Mouse (Mus musculus) erythroblast, embryonic 14.5 days (primary cell): ENCODE data around the gene Serp2. TPM values are rescaled to one million over a fixed set of nuclear protein-coding genes. Genes with fewer than 3 reads are reported as not detected.
A peak's percentile ranks its signal among the peaks of the same experiment; 100 is the strongest.
"Not testable (repeated sequence)": the region's sequence is repeated elsewhere in the genome, so short reads cannot be mapped to it uniquely, and the experiment has no call there.

Experiments used
- H3K27me3 ChIP-seq: 2 replicates; pipeline ENCODE4 v1.6.1; 2012; ENCODE audit warnings: inconsistent platforms; ENCODE audit not compliant: control insufficient read depth
- H3K36me3 ChIP-seq: 2 replicates; pipeline ENCODE4 v1.6.1; 2012; ENCODE audit warnings: mild to moderate bottlenecking, inconsistent platforms; ENCODE audit not compliant: control insufficient read depth
- H3K4me1 ChIP-seq: 2 replicates; pipeline ENCODE4 v1.6.1; 2012; ENCODE audit warnings: inconsistent platforms; ENCODE audit not compliant: control insufficient read depth
- H3K4me3 ChIP-seq: replicated peaks from 2 replicates; pipeline ENCODE3; 2012; ENCODE audit warnings: moderate library complexity, mild to moderate bottlenecking, inconsistent platforms
- H3K9me3 ChIP-seq: 2 replicates; pipeline ENCODE4 v1.6.1; 2012; ENCODE audit warnings: low read length, inconsistent platforms, mixed read lengths; ENCODE audit not compliant: control insufficient read depth
- GATA1 ChIP-seq: IDR thresholded peaks from 2 replicates; pipeline ENCODE4 v1.6.1; 2012; ENCODE audit warnings: low read length, inconsistent platforms, mixed read lengths
- TAL1 ChIP-seq: IDR thresholded peaks from 3 replicates; pipeline ENCODE4 v1.6.1; 2012; ENCODE audit warnings: low read length, inconsistent platforms, mixed read lengths
- polyA plus RNA-seq: library from polyadenylated mRNA; stranded (reverse); fragments of >175 nt; gene quantifications from 2 replicates; pipeline ENCODE4 v1.2.3, GENCODE M21; 2012

Gene Serp2
- polyA plus RNA-seq, 1 experiment: 0.07 TPM

DNA sequence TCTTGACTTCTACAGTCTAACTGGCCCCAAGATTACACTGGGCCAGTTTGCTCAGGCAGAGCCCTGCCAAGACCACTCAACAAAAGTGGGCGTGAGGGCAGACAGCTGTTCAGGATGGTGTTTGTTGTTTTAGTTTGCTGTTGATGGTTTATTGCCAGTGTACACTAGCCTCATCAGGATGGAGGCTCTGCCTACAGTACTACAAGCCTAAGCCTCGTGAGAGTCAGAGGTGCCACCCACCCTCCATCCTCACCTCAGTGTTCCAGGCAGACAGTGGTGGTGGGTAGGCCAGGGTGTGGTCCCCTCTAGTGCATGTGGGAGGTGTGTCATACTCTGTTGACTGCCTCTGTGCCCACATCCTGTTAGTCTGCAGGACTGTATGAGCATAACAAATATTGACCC is 23.0 kb upstream of the Serp2 start:
- H3K4me1 ChIP-seq: peaks cover 10% of the 10 kb centered on the region
- no peak overlapping the region for H3K4me3 ChIP-seq
- no peaks in the 10 kb centered on the region for H3K27me3 ChIP-seq
- H3K36me3 ChIP-seq: no peaks in the 10 kb centered on the region
- no peak for TF ChIP-seq GATA1
- TF ChIP-seq TAL1: no peak
- no peaks in the 10 kb centered on the region for H3K9me3 ChIP-seq

DNA sequence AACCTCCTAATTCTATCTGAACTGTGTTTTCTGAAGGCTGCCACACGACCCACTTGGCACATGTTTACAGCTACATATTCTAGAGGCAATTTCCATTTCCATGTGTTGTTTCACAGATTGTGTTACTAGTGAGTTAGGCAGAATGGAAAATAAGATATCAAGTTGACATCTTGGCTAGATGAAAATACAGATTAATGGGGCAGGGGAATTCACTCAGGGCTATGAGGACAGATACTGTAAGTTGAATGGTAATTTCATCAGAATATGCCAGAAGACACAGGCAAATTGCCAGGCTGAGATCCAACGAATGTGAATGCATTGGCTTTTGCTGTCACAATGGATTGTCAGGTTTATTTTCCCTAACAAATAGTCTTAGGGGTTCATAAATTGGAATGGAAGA is 21.2 kb upstream of the Serp2 start:
- Histone ChIP-seq H3K4me3 (no peak overlapping the region), H3K9me3 (no peaks in the 10 kb centered on the region), H3K27me3 (no peaks in the 10 kb centered on the region), H3K4me1 (peaks cover 3% of the 10 kb centered on the region; the same call in 1 of the 2 replicates), H3K36me3 (no peaks in the 10 kb centered on the region)
- TF ChIP-seq TAL1 (no peak), GATA1 (no peak)

DNA sequence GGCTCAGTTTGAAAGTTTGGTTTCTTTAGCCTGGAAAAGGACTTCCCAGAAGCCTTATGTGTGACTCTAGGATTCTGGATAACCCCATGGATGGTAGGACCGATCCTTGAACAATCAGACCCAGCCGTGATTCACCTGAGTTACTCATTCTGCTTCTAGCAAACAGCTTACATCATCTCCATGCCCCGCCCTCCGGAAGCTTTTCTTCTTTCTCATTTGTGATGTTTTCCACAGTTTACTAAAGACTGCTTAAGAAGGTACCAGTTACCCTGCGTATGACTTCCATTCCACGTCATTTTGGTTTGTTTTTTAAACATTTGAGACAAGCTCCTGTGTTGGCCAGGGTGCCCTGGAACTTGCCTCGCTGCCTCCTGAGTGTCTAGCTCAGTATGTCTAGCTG is 13.6 kb upstream of the Serp2 start:
- H3K4me3 ChIP-seq: no peak overlapping the region
- no peaks in the 10 kb centered on the region for H3K9me3 ChIP-seq
- H3K36me3 ChIP-seq: no peaks in the 10 kb centered on the region
- H3K4me1 ChIP-seq: peaks cover 44% of the 10 kb centered on the region
- TF ChIP-seq TAL1 (no peak), GATA1 (no peak)
- H3K27me3 ChIP-seq: no peaks in the 10 kb centered on the region

DNA sequence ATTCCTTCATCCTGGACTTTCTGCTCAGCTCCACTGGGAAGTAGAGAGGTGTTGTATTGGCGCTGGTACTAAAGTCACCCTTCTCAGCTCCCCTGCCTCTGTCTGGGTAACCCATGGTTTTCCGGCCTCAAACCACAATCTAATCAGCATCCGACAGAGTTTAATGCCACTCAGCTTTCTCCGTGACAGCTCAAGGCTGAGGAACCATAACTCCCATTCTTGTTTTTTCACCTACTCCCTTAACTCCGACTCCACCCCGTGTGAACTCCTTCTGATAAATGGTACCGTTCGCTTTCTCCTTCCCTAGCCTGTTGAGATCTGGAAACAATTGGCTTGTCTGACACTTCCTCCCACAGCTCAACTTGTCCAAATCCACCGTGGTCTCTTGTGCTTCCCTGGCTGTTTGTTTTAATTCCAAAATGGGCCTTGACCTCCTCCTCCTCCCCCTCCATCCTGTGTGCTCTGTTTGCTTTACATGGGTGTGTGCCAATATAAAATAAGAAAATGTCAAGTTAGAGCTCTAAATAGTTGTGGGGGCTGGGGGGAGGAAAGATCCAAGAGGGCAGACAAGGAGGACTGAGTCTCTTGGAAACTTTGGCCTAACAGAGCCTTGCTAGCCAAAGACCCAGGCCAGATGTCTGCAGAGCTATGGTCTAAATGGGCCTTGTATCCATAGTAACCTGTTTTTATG is 12.7 kb upstream of the Serp2 start:
- no peaks in the 10 kb centered on the region for H3K36me3 ChIP-seq
- peak overlapping the region; percentile 52 for H3K4me3 ChIP-seq
- no peaks in the 10 kb centered on the region for H3K27me3 ChIP-seq
- H3K4me1 ChIP-seq: peaks cover 44% of the 10 kb centered on the region
- TF ChIP-seq GATA1 (no peak), TAL1 (no peak)
- H3K9me3 ChIP-seq: no peaks in the 10 kb centered on the region

DNA sequence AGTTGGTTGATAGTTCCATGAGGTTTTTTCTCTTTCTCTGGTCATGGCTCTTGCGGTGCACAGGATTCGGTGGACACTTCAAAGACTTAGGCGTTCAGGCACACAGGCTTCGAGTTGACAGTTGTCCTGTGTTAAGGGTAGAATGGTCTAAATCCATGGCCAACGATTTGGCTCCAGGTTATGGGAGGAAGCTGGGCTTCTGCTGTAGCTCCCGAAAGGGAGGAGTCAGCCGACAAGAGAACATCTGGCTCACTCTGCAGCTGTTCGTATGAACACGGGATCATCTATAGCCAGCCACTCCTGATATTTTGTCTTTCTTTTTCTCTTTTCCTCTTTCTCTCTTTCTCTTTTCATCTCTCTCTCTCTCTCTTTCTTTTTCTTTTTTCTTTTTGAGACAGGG is 11.9 kb upstream of the Serp2 start:
- peaks cover 45% of the 10 kb centered on the region for H3K4me1 ChIP-seq
- H3K27me3 ChIP-seq: no peaks in the 10 kb centered on the region
- H3K9me3 ChIP-seq: no peaks in the 10 kb centered on the region
- no peak for TF ChIP-seq GATA1
- 0 out of 3 replicates have a peak, but pooled peaks have one; percentile 15 for TF ChIP-seq TAL1
- H3K4me3 ChIP-seq: peak overlapping the region; percentile 52
- no peaks in the 10 kb centered on the region for H3K36me3 ChIP-seq

DNA sequence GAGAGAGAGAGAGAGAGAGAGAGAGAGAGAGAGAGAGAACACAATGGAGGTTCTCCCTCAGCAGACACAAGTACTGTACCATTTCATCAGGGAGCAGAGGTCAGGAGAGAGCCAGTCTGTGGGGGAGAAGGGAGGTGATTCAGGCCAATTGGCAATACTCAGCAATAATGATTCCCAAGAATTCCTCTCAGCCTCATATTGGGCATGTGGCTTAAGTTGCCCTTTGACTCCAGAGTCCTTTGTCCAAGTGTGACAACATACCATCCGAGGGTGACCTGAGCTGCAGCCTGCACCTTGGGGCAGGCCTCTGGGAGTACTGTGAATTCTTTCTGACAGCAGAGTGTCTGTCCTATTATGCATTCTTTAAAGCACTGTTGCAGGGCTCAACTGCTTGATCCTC is 10.6 kb upstream of the Serp2 start:
- Histone ChIP-seq H3K27me3 (no peaks in the 10 kb centered on the region), H3K9me3 (no peaks in the 10 kb centered on the region), H3K4me1 (peaks cover 48% of the 10 kb centered on the region), H3K36me3 (no peaks in the 10 kb centered on the region), H3K4me3 (no peak overlapping the region)
- TF ChIP-seq GATA1 (no peak), TAL1 (no peak)

DNA sequence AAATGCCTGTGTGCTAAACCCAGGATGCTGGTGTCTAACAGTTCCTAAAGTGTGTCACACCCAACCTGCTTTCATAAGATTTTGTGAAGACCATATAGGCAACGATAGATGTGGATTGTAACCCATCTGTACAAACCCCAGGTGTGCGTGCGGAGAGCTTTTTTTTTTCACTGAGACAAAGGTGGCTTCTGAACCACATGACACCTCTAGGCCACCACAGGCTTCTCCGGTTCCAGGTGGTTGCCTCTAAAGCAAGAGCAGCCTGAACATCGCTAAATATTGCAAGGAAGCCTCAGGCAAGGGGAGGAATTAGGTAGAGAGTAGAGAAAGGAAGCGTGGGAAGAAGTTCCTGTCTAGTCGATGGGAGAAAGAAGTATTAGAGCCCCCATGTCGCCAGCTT is 10.0 kb upstream of the Serp2 start:
- TF ChIP-seq GATA1: no peak
- TF ChIP-seq TAL1: no peak

DNA sequence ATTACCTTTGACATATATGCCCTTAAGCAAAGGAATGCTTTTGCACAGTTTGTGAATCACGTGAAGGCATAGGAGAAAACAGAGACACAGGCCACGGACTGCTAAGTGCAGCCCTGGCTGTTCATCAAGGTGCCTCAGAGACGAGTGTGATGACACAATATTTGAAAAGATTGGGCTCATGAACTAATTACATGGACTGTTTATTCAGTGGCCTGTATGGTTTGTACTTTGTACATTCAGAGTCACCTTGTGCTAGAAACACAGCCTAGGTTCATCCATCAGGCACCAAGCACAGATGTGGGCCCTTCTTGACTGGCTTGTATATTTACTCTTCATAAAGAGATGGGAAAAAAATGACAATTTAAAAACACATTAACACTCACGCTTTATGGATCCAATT is 9.5 kb upstream of the Serp2 start:
- TF ChIP-seq GATA1: no peak
- TF ChIP-seq TAL1: no peak

More for the DNA sequence above, 10.0 kb upstream of the Serp2 start:
- H3K9me3 ChIP-seq: no peaks in the 10 kb centered on the region
- H3K36me3 ChIP-seq: no peaks in the 10 kb centered on the region
- no peaks in the 10 kb centered on the region for H3K27me3 ChIP-seq
- H3K4me3 ChIP-seq: no peak overlapping the region
- peaks cover 49% of the 10 kb centered on the region for H3K4me1 ChIP-seq

DNA sequence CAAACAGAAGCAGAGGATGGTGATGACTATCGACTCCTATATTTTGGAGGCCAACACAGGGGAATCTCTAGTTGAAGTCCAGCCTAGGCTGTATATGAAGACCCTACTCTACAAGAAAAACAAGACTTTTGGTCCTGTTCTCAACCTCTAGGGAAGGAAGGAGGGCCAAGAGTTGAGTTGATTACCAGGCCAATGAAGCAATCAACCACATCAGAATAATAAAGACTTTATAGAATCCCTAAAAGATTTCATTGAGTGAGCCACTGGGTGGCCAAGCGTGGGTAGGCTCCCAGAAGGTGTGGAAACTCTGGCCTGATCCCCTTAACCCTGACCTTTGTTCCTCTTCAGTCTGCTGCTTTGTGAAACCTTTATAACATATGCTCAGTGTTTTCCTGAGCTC is 2.5 kb upstream of the Serp2 start:
- H3K9me3 ChIP-seq: no peaks in the 10 kb centered on the region; the same call in 1 of the 2 replicates
- H3K4me3 ChIP-seq: no peak overlapping the region
- peaks cover 53% of the 10 kb centered on the region for H3K27me3 ChIP-seq
- TF ChIP-seq TAL1 (no peak), GATA1 (no peak)
- H3K36me3 ChIP-seq: no peaks in the 10 kb centered on the region
- peaks cover 38% of the 10 kb centered on the region for H3K4me1 ChIP-seq

More for the DNA sequence above, 9.5 kb upstream of the Serp2 start:
- Histone ChIP-seq H3K27me3 (no peaks in the 10 kb centered on the region), H3K4me1 (peaks cover 53% of the 10 kb centered on the region), H3K4me3 (no peak overlapping the region), H3K9me3 (no peaks in the 10 kb centered on the region), H3K36me3 (no peaks in the 10 kb centered on the region)

DNA sequence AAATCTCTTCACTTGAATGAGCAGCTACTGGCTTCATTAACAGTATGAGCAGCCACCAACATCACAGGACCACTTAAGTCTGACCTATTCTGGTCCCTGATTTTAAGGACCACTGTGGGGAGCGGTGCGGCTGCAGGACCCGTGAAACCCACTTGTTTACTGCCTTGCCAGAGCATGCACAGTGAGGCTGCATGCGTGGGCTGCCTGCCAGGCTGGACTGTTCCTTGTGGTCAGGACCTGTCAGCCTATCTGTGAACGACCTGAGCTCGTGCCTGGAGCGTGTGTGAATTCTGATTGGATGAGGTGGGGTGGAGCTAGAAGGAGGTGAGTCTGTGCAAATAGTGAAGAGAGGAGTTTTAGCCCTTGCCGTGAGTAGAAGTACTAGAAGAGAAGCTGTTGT is 1.5 kb upstream of the Serp2 start:
- Histone ChIP-seq H3K4me1 (peaks cover 37% of the 10 kb centered on the region), H3K27me3 (peaks cover 59% of the 10 kb centered on the region)
- H3K9me3 ChIP-seq, H3K36me3 ChIP-seq, H3K4me3 ChIP-seq: not testable (repeated sequence)
